Mouse (Mus musculus) hindbrain, embryonic 14.5 days (tissue): ENCODE data around the gene Ptma. TPM values are rescaled to one million over a fixed set of nuclear protein-coding genes. Genes with fewer than 3 reads are reported as not detected.
A peak's percentile ranks its signal among the peaks of the same experiment; 100 is the strongest.
"Not testable (repeated sequence)": the region's sequence is repeated elsewhere in the genome, so short reads cannot be mapped to it uniquely, and the experiment has no call there.

Experiments
- ATAC-seq: fragments of 200-750 bp; cut with Nextera tagmentation; 2 replicates; pipeline ENCODE4 v1.8.0; 2017; ENCODE audit warnings: moderate number of reproducible peaks, mild to moderate bottlenecking, moderate TSS enrichment, moderate library complexity; ENCODE audit not compliant: low FRiP score
- DNase-seq: peaks from one replicate; pipeline ENCODE4 v3.0.0-alpha.2; 2015; ENCODE audit warnings: low spot score
- H3K27ac ChIP-seq: fragments of 300-500 bp; sonication (generic); 2 replicates; pipeline ENCODE4 v1.5.1; 2014; ENCODE audit warnings: mild to moderate bottlenecking, moderate library complexity
- H3K27me3 ChIP-seq: fragments of 300-500 bp; sonication (generic); 2 replicates; pipeline ENCODE4 v1.6.1; 2014; ENCODE audit warnings: mild to moderate bottlenecking, low read length, mixed read lengths; ENCODE audit not compliant: control insufficient read depth, insufficient read depth
- H3K36me3 ChIP-seq: fragments of 300-500 bp; sonication (generic); replicated peaks from 2 replicates; pipeline ENCODE4 v1.6.1; 2014; ENCODE audit not compliant: control insufficient read depth, insufficient read depth
- H3K4me1 ChIP-seq: fragments of 300-500 bp; sonication (generic); replicated peaks from 2 replicates; pipeline ENCODE4 v1.6.1; 2014; ENCODE audit warnings: antibody characterized with exemption, low read length, mixed read lengths; ENCODE audit not compliant: control insufficient read depth, insufficient read depth
- H3K4me2 ChIP-seq: fragments of 300-500 bp; sonication (generic); replicated peaks from 2 replicates; pipeline ENCODE4 v1.6.1; 2014; ENCODE audit warnings: mild to moderate bottlenecking, moderate library complexity
- H3K4me3 ChIP-seq: fragments of 300-500 bp; sonication (generic); replicated peaks from 2 replicates; pipeline ENCODE4 v1.5.1; 2014; ENCODE audit warnings: mild to moderate bottlenecking, low read length
- H3K9ac ChIP-seq: fragments of 300-500 bp; sonication (generic); 2 replicates; pipeline ENCODE4 v1.6.1; 2014
- H3K9me3 ChIP-seq: fragments of 300-500 bp; sonication (generic); 2 replicates; pipeline ENCODE4 v1.6.1; 2016; ENCODE audit warnings: low read length; ENCODE audit not compliant: control insufficient read depth
- WGBS: fragments of 180-500 bp; shearing (Covaris S2); extraction: QIAGEN DNeasy Blood & Tissue Kit; methylation state at CpG from one replicate; pipeline ENCODE4 v1.1.7; 2014; 5-methylcytosine and 5-hydroxymethylcytosine counted together
- polyA plus RNA-seq: library from polyadenylated mRNA; unstranded; fragments of >200 nt; fragmentation: Nextera tagmentation; extraction: Ambion mirVana; gene quantifications from 2 replicates; pipeline ENCODE4 v1.2.1, GENCODE M21; 2014

Ptma gene
- polyA plus RNA-seq, 1 experiment from 2014 or later = 1,692 TPM

- ATAC-seq (no peak), DNase-seq (no peak)
- Histone ChIP-seq H3K4me1 (peaks cover 27% of the 10 kb centered on the region), H3K27ac (no peak overlapping the region), H3K4me2 (no peak overlapping the region), H3K27me3 (no peaks in the 10 kb centered on the region), H3K4me3 (no peak overlapping the region), H3K36me3 (no peaks in the 10 kb centered on the region), H3K9me3 (no peaks in the 10 kb centered on the region), H3K9ac (no peak overlapping the region)
- WGBS = 3% methylated on average over 7 of the region's 7 CpGs
These were observed 17.1 kb upstream of the Ptma start for GRCm38 (mm10) chr1:86509410-86509809.

- H3K4me1 ChIP-seq = peaks cover 18% of the 10 kb centered on the region
- ATAC-seq (no peak), DNase-seq (no peak)
- H3K4me2 ChIP-seq = no peak overlapping the region
- H3K27ac ChIP-seq = no peak overlapping the region
- H3K4me3 ChIP-seq = no peak overlapping the region
- H3K9me3 ChIP-seq = no peaks in the 10 kb centered on the region
- no peaks in the 10 kb centered on the region for H3K27me3 ChIP-seq
- H3K36me3 ChIP-seq = no peaks in the 10 kb centered on the region
- H3K9ac ChIP-seq = no peak overlapping the region
- 90% methylated on average over 1 of the region's 1 CpGs for WGBS
These were observed 16.3 kb upstream of the Ptma start for GRCm38 (mm10) chr1:86510266-86510665.

- no peak for DNase-seq
- no peaks in the 10 kb centered on the region for H3K27me3 ChIP-seq
- 0 out of 2 replicates have a peak overlapping the region, but pooled peaks have one; percentile 2 for H3K27ac ChIP-seq
- H3K4me3 ChIP-seq = no peak overlapping the region
- peaks cover 13% of the 10 kb centered on the region for H3K4me1 ChIP-seq
- WGBS = 34% methylated on average over 9 of the region's 9 CpGs
- no peaks in the 10 kb centered on the region for H3K36me3 ChIP-seq
- H3K9ac ChIP-seq = no peak overlapping the region; the same call in 1 of the 2 replicates
- H3K9me3 ChIP-seq = no peaks in the 10 kb centered on the region
- H3K4me2 ChIP-seq = no peak overlapping the region
- ATAC-seq = peak; percentile 38; the same call in 1 of the 2 replicates
These were observed 15.7 kb upstream of the Ptma start for GRCm38 (mm10) chr1:86510676-86511441.

GRCm38 (mm10) chr1:86512154-86512720 is 14.3 kb upstream of the Ptma start:
- Histone ChIP-seq H3K27me3 (no peaks in the 10 kb centered on the region), H3K27ac (peak overlapping the region; percentile 41; the same call in 1 of the 2 replicates), H3K36me3 (no peaks in the 10 kb centered on the region), H3K9me3 (no peaks in the 10 kb centered on the region), H3K4me3 (no peak overlapping the region), H3K9ac (no peak overlapping the region), H3K4me2 (no peak overlapping the region), H3K4me1 (0 out of 2 replicates have a peak, but pooled peaks cover 4% of the 10 kb centered on the region)
- WGBS = 85% methylated on average over 4 of the region's 4 CpGs
- DNase-seq = no peak
- no peak for ATAC-seq

GRCm38 (mm10) chr1:86513031-86513430 is 13.5 kb upstream of the Ptma start:
- not testable (repeated sequence) for H3K36me3 ChIP-seq, H3K4me3 ChIP-seq, H3K9me3 ChIP-seq, DNase-seq, H3K27ac ChIP-seq, H3K27me3 ChIP-seq, H3K9ac ChIP-seq, ATAC-seq, H3K4me2 ChIP-seq, H3K4me1 ChIP-seq
- WGBS = 71% methylated on average over 1 of the region's 1 CpGs

GRCm38 (mm10) chr1:86515715-86516410 is 10.7 kb upstream of the Ptma start:
- H3K4me1 ChIP-seq = 0 out of 2 replicates have a peak, but pooled peaks cover 4% of the 10 kb centered on the region
- DNase-seq = no peak
- ATAC-seq = no peak
- no peak overlapping the region for H3K9ac ChIP-seq
- H3K4me2 ChIP-seq = no peak overlapping the region
- H3K9me3 ChIP-seq = no peaks in the 10 kb centered on the region
- no peaks in the 10 kb centered on the region for H3K27me3 ChIP-seq
- WGBS = 84% methylated on average over 6 of the region's 6 CpGs
- no peak overlapping the region for H3K4me3 ChIP-seq
- no peak overlapping the region for H3K27ac ChIP-seq
- no peaks in the 10 kb centered on the region for H3K36me3 ChIP-seq

- Histone ChIP-seq H3K27ac (no peak overlapping the region), H3K9ac (no peak overlapping the region), H3K4me3 (no peak overlapping the region), H3K4me2 (no peak overlapping the region), H3K9me3 (no peaks in the 10 kb centered on the region), H3K4me1 (0 out of 2 replicates have a peak, but pooled peaks cover under 1% of the 10 kb centered on the region), H3K27me3 (no peaks in the 10 kb centered on the region), H3K36me3 (no peaks in the 10 kb centered on the region)
- 73% methylated on average over 3 of the region's 3 CpGs for WGBS
- ATAC-seq (no peak), DNase-seq (no peak)
These were observed 9.4 kb upstream of the Ptma start for GRCm38 (mm10) chr1:86517076-86517475.

GRCm38 (mm10) chr1:86520361-86520760 is 6.2 kb upstream of the Ptma start:
- no peaks in the 10 kb centered on the region for H3K27me3 ChIP-seq
- H3K9ac ChIP-seq = no peak overlapping the region
- H3K27ac ChIP-seq = no peak overlapping the region
- DNase-seq (no peak), ATAC-seq (no peak)
- no peak overlapping the region for H3K4me3 ChIP-seq
- 0 out of 2 replicates have a peak, but pooled peaks cover 10% of the 10 kb centered on the region for H3K4me1 ChIP-seq
- WGBS = 45% methylated on average over 7 of the region's 7 CpGs
- H3K36me3 ChIP-seq = no peaks in the 10 kb centered on the region
- no peaks in the 10 kb centered on the region for H3K9me3 ChIP-seq
- no peak overlapping the region for H3K4me2 ChIP-seq

- peak overlapping the region; percentile 4; the same call in 1 of the 2 replicates for H3K9ac ChIP-seq
- no peak for ATAC-seq
These were observed 4.1 kb upstream of the Ptma start for GRCm38 (mm10) chr1:86522286-86522871.

More at GRCm38 (mm10) chr1:86522286-86522871, 4.1 kb upstream of the Ptma start:
- Histone ChIP-seq H3K27ac (no peak overlapping the region), H3K4me3 (no peak overlapping the region), H3K9me3 (no peaks in the 10 kb centered on the region), H3K4me2 (no peak overlapping the region), H3K36me3 (no peaks in the 10 kb centered on the region), H3K4me1 (0 out of 2 replicates have a peak, but pooled peaks cover 10% of the 10 kb centered on the region), H3K27me3 (no peaks in the 10 kb centered on the region)
- WGBS = 48% methylated on average over 7 of the region's 7 CpGs
- no peak for DNase-seq
